Mouse (Mus musculus) testis, adult 2 months (tissue): Measurements from ENCODE around the gene Emid1.

Source experiments
- CTCF ChIP-seq: fragments of 200-500 bp; IDR thresholded peaks from 2 replicates; pipeline ENCODE4 v1.5.1; 2012; ENCODE audit warnings: low read depth, mild to moderate bottlenecking, inconsistent platforms, low read length, moderate library complexity; ENCODE audit not compliant: control insufficient read depth, insufficient read depth, insufficient replicate concordance
- POLR2A ChIP-seq: fragments of 200-500 bp; IDR thresholded peaks from 2 replicates; pipeline ENCODE4 v1.6.1; 2012; ENCODE audit warnings: low read depth, mild to moderate bottlenecking, inconsistent platforms, low read length, moderate library complexity; ENCODE audit not compliant: control insufficient read depth

- no peak for TF ChIP-seq CTCF
- no peak for TF ChIP-seq POLR2A
Measured at GRCm38 (mm10) chr11:5095877-5096276, 56.2 kb downstream of the Emid1 start.
